Mouse (Mus musculus) 3134 (cell line): ENCODE results near the gene Hist2h3b.
"Not testable (repeated sequence)": the region's sequence is repeated elsewhere in the genome, so short reads cannot be mapped to it uniquely, and the experiment has no call there.

Experiments
- DNase-seq: peaks from one replicate; pipeline ENCODE4 v3.0.0-alpha.2; 2011; ENCODE audit warnings: low spot score; ENCODE audit not compliant: insufficient read length; ENCODE audit errors: extremely low read depth

Gene Hist2h3b

GRCm38 (mm10) chr3:96262216-96262875, 6.1 kb upstream of the Hist2h3b start:
- peak; percentile 84 for DNase-seq

- DNase-seq: peak; percentile 98
These were observed 5.4 kb upstream of the Hist2h3b start, which contains the start of gene Hist2h4 for GRCm38 (mm10) chr3:96262979-96263550. Hist2h4 (minus strand) TSS chr3:96263311.

GRCm38 (mm10) chr3:96263558-96264403, 4.7 kb upstream of the Hist2h3b start:
- DNase-seq: peak; percentile 65

- DNase-seq: peak; percentile 50
These were observed 4.0 kb upstream of the Hist2h3b start for GRCm38 (mm10) chr3:96264404-96264949.

GRCm38 (mm10) chr3:96266132-96266710, 2.2 kb upstream of the Hist2h3b start:
- no peak for DNase-seq

- DNase-seq: peak; percentile 36
These were observed 913 bp upstream of the Hist2h3b start for GRCm38 (mm10) chr3:96267541-96267940.

- peak; percentile 85 for DNase-seq
These were observed 423 bp downstream of the Hist2h3b start for GRCm38 (mm10) chr3:96268776-96269378.

- DNase-seq: peak; percentile 90
These were observed 1.3 kb downstream of the Hist2h3b start, which contains the start of gene Hist2h2bb for GRCm38 (mm10) chr3:96269511-96270474. Hist2h2bb (plus strand) TSS chr3:96269752.

GRCm38 (mm10) chr3:96273591-96274465, 5.4 kb downstream of the Hist2h3b start:
- DNase-seq: peak; percentile 74

- DNase-seq: no peak
These were observed 9.0 kb downstream of the Hist2h3b start for GRCm38 (mm10) chr3:96277428-96277799.

- DNase-seq: peak; percentile 94
These were observed 9.6 kb downstream of the Hist2h3b start for GRCm38 (mm10) chr3:96277800-96278624.

- DNase-seq: no peak
These were observed 12.2 kb downstream of the Hist2h3b start for GRCm38 (mm10) chr3:96280660-96281059.

- DNase-seq: no peak
These were observed 16.0 kb downstream of the Hist2h3b start for GRCm38 (mm10) chr3:96284457-96284856.

- DNase-seq: not testable (repeated sequence)
These were observed 18.9 kb downstream of the Hist2h3b start for GRCm38 (mm10) chr3:96287334-96287733.

- no peak for DNase-seq
These were observed 20.7 kb downstream of the Hist2h3b start for GRCm38 (mm10) chr3:96289201-96289600.

GRCm38 (mm10) chr3:96290727-96291126, 22.3 kb downstream of the Hist2h3b start:
- DNase-seq: not testable (repeated sequence)

GRCm38 (mm10) chr3:96292641-96293040, 24.2 kb downstream of the Hist2h3b start:
- DNase-seq: no peak
